11 mouse cellular contexts compared by ENCODE assay signal in the genomic region with DNA sequence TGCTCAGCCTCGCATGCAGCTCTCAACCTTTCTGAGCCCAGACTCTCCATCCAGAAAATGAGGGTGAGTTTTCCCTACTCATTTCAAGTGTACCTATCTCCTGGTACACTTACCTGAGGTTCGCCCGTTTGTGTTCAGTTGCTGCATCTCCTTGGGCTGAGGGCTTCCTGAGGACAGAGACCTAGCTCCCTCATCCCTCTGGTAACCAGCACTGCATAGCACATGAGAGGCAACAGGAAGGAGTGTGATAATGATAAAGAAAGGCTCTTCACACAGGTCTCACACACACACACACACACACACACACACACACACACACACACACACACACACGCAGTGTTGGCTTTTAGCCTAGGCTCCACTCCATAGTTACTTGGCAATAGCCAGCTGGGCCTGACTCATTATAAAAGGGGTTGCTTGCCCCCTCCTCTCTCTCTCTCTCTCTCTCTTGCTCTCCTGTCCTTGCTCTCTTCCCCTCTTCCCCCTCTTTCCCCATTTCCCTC. TPM values are rescaled to one million over a fixed set of nuclear protein-coding genes. Genes with fewer than 3 reads are reported as not detected.
DNase-seq lines count a peak whose midpoint lies in the region; ATAC-seq lines count a peak whose summit lies in the region.
"Had no signal": no experiment of that assay in that cellular context is flagged by ENCODE, and none has a peak within 500 bp of the region (broad histone marks: within the 10 kb centered on the region; RNA-seq: fewer than 3 reads in every experiment).

No protein-coding gene starts in this region.

- ATAC-seq in heart, embryonic 16.5 days (replicated peaks; ENCODE audit: extremely low read depth, insufficient read depth, low FRiP score): no peak
- ATAC-seq in megakaryocyte-erythroid progenitor cell, adult 5-6 weeks (replicated peaks; ENCODE audit: low FRiP score, low TSS enrichment, poor library complexity, severe bottlenecking): peak; percentile 9; the same call in 1 of the 2 replicates

- no peak overlapping the region for H3K9ac ChIP-seq in heart, embryonic 16.5 days (ENCODE audit: low read length)

- peak overlapping the region; percentile 71 for H3K27ac ChIP-seq in heart, embryonic 16.5 days (ENCODE audit: low read length)
- peak overlapping the region; percentile 78 for H3K27ac ChIP-seq in embryonic facial prominence, embryonic 10.5 days (replicated peaks)
- H3K27ac ChIP-seq: layer of hippocampus, adult 2 months had no signal

- H3K36me3 ChIP-seq in heart, embryonic 16.5 days (ENCODE audit: control insufficient read depth, insufficient read depth): no peaks in the 10 kb centered on the region
- H3K36me3 ChIP-seq in embryonic facial prominence, embryonic 10.5 days (replicated peaks): no peaks in the 10 kb centered on the region

- H3K4me1 ChIP-seq in heart, embryonic 16.5 days (ENCODE audit: control insufficient read depth, insufficient read depth, low read length): peaks cover 18% of the 10 kb centered on the region
- peaks cover 46% of the 10 kb centered on the region for H3K4me1 ChIP-seq in embryonic facial prominence, embryonic 10.5 days

- H3K27me3 ChIP-seq in heart, embryonic 16.5 days (ENCODE audit: control insufficient read depth, insufficient read depth, low read length): 0 out of 2 replicates have a peak, but pooled peaks cover 2% of the 10 kb centered on the region
- H3K27me3 ChIP-seq in embryonic facial prominence, embryonic 10.5 days (replicated peaks; ENCODE audit: low read depth, poor library complexity, severe bottlenecking): peaks cover 6% of the 10 kb centered on the region; the same call in 1 of the 2 replicates

- 44% methylated on average over 4 of the region's 4 CpGs for WGBS in heart, embryonic 16.5 days
- 53% methylated on average over 4 of the region's 4 CpGs for WGBS in embryonic facial prominence, embryonic 10.5 days

- peak overlapping the region; percentile 49 for H3K4me2 ChIP-seq in heart, embryonic 16.5 days (ENCODE audit: low read depth, low read length)

- peak overlapping the region; percentile 29; the same call in 1 of the 2 replicates for H3K4me3 ChIP-seq in heart, embryonic 16.5 days (ENCODE audit: low read length)
- H3K4me3 ChIP-seq in embryonic facial prominence, embryonic 10.5 days: no peak overlapping the region
- H3K4me3 ChIP-seq: layer of hippocampus, adult 2 months had no signal

- no peak for DNase-seq in heart, postnatal 4 days
- DNase-seq in retina, postnatal 1 day: peak; percentile 21
- no peak for DNase-seq in retina, embryonic 14.5 days (ENCODE audit: low spot score)
- DNase-seq in embryonic facial prominence, embryonic 10.5 days (ENCODE audit: low spot score): no peak
- no peak for DNase-seq in layer of hippocampus, postnatal 14 days (ENCODE audit: low spot score in 2 of 2)
- DNase-seq in adrenal gland, postnatal 14 days: no peak
- DNase-seq: gastrocnemius, postnatal 10 days; lung, adult 18-20 months had no signal

- no peaks in the 10 kb centered on the region for H3K9me3 ChIP-seq in heart, embryonic 16.5 days (replicated peaks; ENCODE audit: control insufficient read depth, low read length)
- peaks cover 6% of the 10 kb centered on the region for H3K9me3 ChIP-seq in embryonic facial prominence, embryonic 10.5 days

RNA-seq across cellular contexts. Expression of gene Spo11, which starts 0.7 kb away (rescaled TPM):
- polyA plus RNA-seq in heart, embryonic 16.5 days (2015; fragmentation: Nextera tagmentation; extraction: Ambion mirVana): 0.69 and 1.6 TPM in 2 replicates
- total RNA-seq in heart, postnatal 4 days (2021): not detected
- polyA plus RNA-seq in embryonic facial prominence, embryonic 10.5 days (2016; fragmentation: Nextera tagmentation; extraction: Ambion mirVana): 0.26 and 0.46 TPM in 2 replicates
- 2.1 and 2.6 TPM in 2 replicates for total RNA-seq in megakaryocyte-erythroid progenitor cell, adult 5-6 weeks (2014; fragmentation: Nextera tagmentation)
- total RNA-seq in megakaryocyte-erythroid progenitor cell, adult 5-6 weeks (2017): 0.53 TPM in 1 of 2 replicates, not detected in the other
- under 1 TPM in 1 of 2 experiments, not detected in 1; 0.24 TPM for total RNA-seq in layer of hippocampus, postnatal 14 days (2021)
- total RNA-seq in adrenal gland, postnatal 14 days (2021): not detected in 2 replicates
- total RNA-seq: gastrocnemius, postnatal 10 days had no signal

RNA-seq across cellular contexts. Expression of gene Rae1, which starts 21.7 kb away (rescaled TPM):
- polyA plus RNA-seq in heart, embryonic 16.5 days (2015; fragmentation: Nextera tagmentation; extraction: Ambion mirVana): 95.8 and 103 TPM in 2 replicates
- 10 to 100 TPM; 55.9 to 60.3 TPM for total RNA-seq in heart, postnatal 4 days (2021)
- 176 and 179 TPM in 2 replicates for polyA plus RNA-seq in embryonic facial prominence, embryonic 10.5 days (2016; fragmentation: Nextera tagmentation; extraction: Ambion mirVana)
- total RNA-seq in megakaryocyte-erythroid progenitor cell, adult 5-6 weeks (2014; fragmentation: Nextera tagmentation): 142 and 149 TPM in 2 replicates
- 79.4 and 102 TPM in 2 replicates for total RNA-seq in megakaryocyte-erythroid progenitor cell, adult 5-6 weeks (2017)
- 10 to 100 TPM; 71.8 to 75.5 TPM for total RNA-seq in layer of hippocampus, postnatal 14 days (2021)
- total RNA-seq in adrenal gland, postnatal 14 days (2021): 55.3 and 65.0 TPM in 2 replicates

RNA-seq across cellular contexts. Expression of gene Bmp7, which starts 38.1 kb away (rescaled TPM):
- polyA plus RNA-seq in heart, embryonic 16.5 days (2015; fragmentation: Nextera tagmentation; extraction: Ambion mirVana): 32.8 and 33.3 TPM in 2 replicates
- 10 to 100 TPM; 16.1 to 20.1 TPM for total RNA-seq in heart, postnatal 4 days (2021)
- 19.8 and 20.9 TPM in 2 replicates for polyA plus RNA-seq in embryonic facial prominence, embryonic 10.5 days (2016; fragmentation: Nextera tagmentation; extraction: Ambion mirVana)
- total RNA-seq in megakaryocyte-erythroid progenitor cell, adult 5-6 weeks (2014; fragmentation: Nextera tagmentation): not detected in 2 replicates
- total RNA-seq in megakaryocyte-erythroid progenitor cell, adult 5-6 weeks (2017): not detected in 2 replicates
- total RNA-seq in layer of hippocampus, postnatal 14 days (2021): 1 to 10 TPM; 6.1 to 7.1 TPM
- 15.2 and 15.9 TPM in 2 replicates for total RNA-seq in adrenal gland, postnatal 14 days (2021)

RNA-seq across cellular contexts. Expression of gene Rbm38, which starts 42.1 kb away (rescaled TPM):
- polyA plus RNA-seq in heart, embryonic 16.5 days (2015; fragmentation: Nextera tagmentation; extraction: Ambion mirVana): 130 and 146 TPM in 2 replicates
- total RNA-seq in heart, postnatal 4 days (2021): 100 to 1,000 TPM; 112 to 126 TPM
- 85.7 and 95.6 TPM in 2 replicates for polyA plus RNA-seq in embryonic facial prominence, embryonic 10.5 days (2016; fragmentation: Nextera tagmentation; extraction: Ambion mirVana)
- 191 and 218 TPM in 2 replicates for total RNA-seq in megakaryocyte-erythroid progenitor cell, adult 5-6 weeks (2014; fragmentation: Nextera tagmentation)
- 38.9 and 116 TPM in 2 replicates for total RNA-seq in megakaryocyte-erythroid progenitor cell, adult 5-6 weeks (2017)
- 1 to 10 TPM; 4.1 to 6.6 TPM for total RNA-seq in layer of hippocampus, postnatal 14 days (2021)
- 31.6 and 36.2 TPM in 2 replicates for total RNA-seq in adrenal gland, postnatal 14 days (2021)

Comparison
In these comparisons a context has a peak if more than half of its experiments do, and no peak if none do; other contexts are left out.
1. RNA of gene Bmp7, which starts 38.1 kb away (total RNA-seq): 16.1 to 20.1 TPM in heart, postnatal 4 days, 15.2 to 15.9 TPM in adrenal gland, postnatal 14 days and 6.1 to 7.1 TPM in layer of hippocampus, postnatal 14 days; not detected in megakaryocyte-erythroid progenitor cell, adult 5-6 weeks; every median in the first group is over 4 times any median in the second.